Mouse (Mus musculus) MEL (cell line): Measurements from ENCODE around the gene Ripor2. TPM values are rescaled to one million over a fixed set of nuclear protein-coding genes. Genes with fewer than 3 reads are reported as not detected.

Source experiments
- DNase-seq: peaks from one replicate; pipeline ENCODE4 v3.0.0; 2011; ENCODE audit warnings: low read depth, low spot score
- H3K27ac ChIP-seq: 2 replicates; pipeline ENCODE4 v1.5.1; 2012; ENCODE audit warnings: low read depth, mild to moderate bottlenecking, control low read depth, low read length, moderate library complexity; ENCODE audit not compliant: control insufficient read depth
- H3K27me3 ChIP-seq, 2 experiments: fragments of 150-350 bp in 1 of 2; sonication (generic) in 1 of 2; 2 replicates each; pipeline ENCODE4 v1.6.1; 2012; ENCODE audit warnings: low read length in 2 of 2, mild to moderate bottlenecking in 2 of 2, improper control_type of control experiment in 1 of 2, moderate library complexity in 1 of 2; ENCODE audit not compliant: insufficient read depth in 2 of 2, control insufficient read depth in 1 of 2
- H3K36me3 ChIP-seq, 2 experiments: 2 replicates each; pipeline ENCODE4 v1.6.1; 2012 to 2014; ENCODE audit warnings: low read length in 2 of 2, improper control_type of control experiment in 1 of 2, inconsistent platforms in 1 of 2, mild to moderate bottlenecking in 1 of 2; ENCODE audit not compliant: insufficient read depth in 2 of 2, control insufficient read depth in 1 of 2
- H3K4me1 ChIP-seq, 2 experiments: fragments of 150-350 bp in 1 of 2; sonication (generic) in 1 of 2; 2 replicates each; pipeline ENCODE4 v1.6.1; 2012; ENCODE audit warnings: low read length in 2 of 2, improper control_type of control experiment in 1 of 2, mild to moderate bottlenecking in 1 of 2; ENCODE audit not compliant: insufficient read depth in 2 of 2, control insufficient read depth in 1 of 2
- H3K4me3 ChIP-seq, 2 experiments: fragments of 150-350 bp in 1 of 2; sonication (generic) in 1 of 2; 2 replicates each; pipeline ENCODE4 v1.5.1; 2012; ENCODE audit warnings: low read depth in 2 of 2, low read length in 2 of 2, mild to moderate bottlenecking in 2 of 2, moderate library complexity in 2 of 2, control low read depth in 1 of 2, improper control_type of control experiment in 1 of 2; ENCODE audit not compliant: control insufficient read depth in 1 of 2, insufficient read depth in 1 of 2
- H3K79me2 ChIP-seq: 2 replicates; pipeline ENCODE4 v1.6.1; 2012; ENCODE audit warnings: mild to moderate bottlenecking, low read length, moderate library complexity; ENCODE audit not compliant: control insufficient read depth, poor library complexity, insufficient read depth
- H3K9ac ChIP-seq: 2 replicates; pipeline ENCODE4 v1.6.1; 2012; ENCODE audit warnings: low read depth, mild to moderate bottlenecking, control low read depth, low read length, moderate library complexity; ENCODE audit not compliant: control insufficient read depth, poor library complexity, severe bottlenecking
- H3K9me3 ChIP-seq: fragments of 150-350 bp; sonication (generic); replicated peaks from 2 replicates; pipeline ENCODE4 v1.6.1; 2012; ENCODE audit warnings: mild to moderate bottlenecking, low read length, improper control_type of control experiment, moderate library complexity; ENCODE audit not compliant: insufficient read depth
- CHD1 ChIP-seq: IDR thresholded peaks from 2 replicates; pipeline ENCODE4 v1.6.1; 2012; ENCODE audit warnings: low read depth, mild to moderate bottlenecking, inconsistent platforms, low read length, improper control_type of control experiment
- CHD2 ChIP-seq: IDR thresholded peaks from 2 replicates; pipeline ENCODE4 v1.6.1; 2011; ENCODE audit warnings: low read length, improper control_type of control experiment
- E2F4 ChIP-seq: IDR thresholded peaks from 2 replicates; pipeline ENCODE4 v1.6.1; 2011; ENCODE audit warnings: low read depth, low read length, improper control_type of control experiment, borderline replicate concordance
- EP300 ChIP-seq, 2 experiments: IDR thresholded peaks; 2 replicates each; pipeline ENCODE4 v1.6.1; 2011; ENCODE audit warnings: improper control_type of control experiment in 2 of 2, low read length in 2 of 2, low read depth in 1 of 2, mild to moderate bottlenecking in 1 of 2
- ETS1 ChIP-seq: IDR thresholded peaks from 2 replicates; pipeline ENCODE4 v1.6.1; 2012; ENCODE audit warnings: low read depth, mild to moderate bottlenecking, inconsistent platforms, low read length, improper control_type of control experiment, moderate library complexity
- GABPA ChIP-seq: IDR thresholded peaks from 2 replicates; pipeline ENCODE4 v1.6.1; 2012; ENCODE audit warnings: low read depth, mild to moderate bottlenecking, inconsistent platforms, low read length, improper control_type of control experiment, moderate library complexity
- GATA1 ChIP-seq: IDR thresholded peaks from 2 replicates; pipeline ENCODE4 v1.6.1; 2011; ENCODE audit warnings: low read depth, low read length, improper control_type of control experiment
- HCFC1 ChIP-seq: IDR thresholded peaks from 2 replicates; pipeline ENCODE4 v1.6.1; 2012; ENCODE audit warnings: low read depth, mild to moderate bottlenecking, inconsistent platforms, low read length, improper control_type of control experiment, moderate library complexity
- JUND ChIP-seq: IDR thresholded peaks from 2 replicates; pipeline ENCODE4 v1.6.1; 2011; ENCODE audit warnings: low read depth, mild to moderate bottlenecking, improper control_type of control experiment, low read length
- KAT2A ChIP-seq: conservative IDR thresholded peaks from 2 replicates; pipeline ENCODE4 v1.6.1; 2012; ENCODE audit warnings: low read depth, low read length, improper control_type of control experiment, inconsistent platforms
- MEF2A ChIP-seq: IDR thresholded peaks from 2 replicates; pipeline ENCODE4 v1.6.1; 2014; ENCODE audit warnings: low read depth, mild to moderate bottlenecking, inconsistent platforms, low read length, improper control_type of control experiment; ENCODE audit not compliant: poor library complexity, insufficient replicate concordance, severe bottlenecking; ENCODE audit errors: extremely low read depth
- NELFE ChIP-seq: IDR thresholded peaks from 2 replicates; pipeline ENCODE4 v1.6.1; 2011; ENCODE audit warnings: low read depth, low read length, improper control_type of control experiment
- NRF1 ChIP-seq: IDR thresholded peaks from 2 replicates; pipeline ENCODE4 v1.6.1; 2014; ENCODE audit warnings: low read depth, mild to moderate bottlenecking, inconsistent platforms, low read length, improper control_type of control experiment, moderate library complexity; ENCODE audit not compliant: poor library complexity, insufficient read depth, severe bottlenecking
- POLR2A ChIP-seq, 2 experiments: IDR thresholded peaks; 2 replicates each; pipeline ENCODE4 v1.6.1; 2011 to 2012; ENCODE audit warnings: low read length in 2 of 2, mild to moderate bottlenecking in 2 of 2, control low read depth in 1 of 2, improper control_type of control experiment in 1 of 2, low read depth in 1 of 2, moderate library complexity in 1 of 2; ENCODE audit not compliant: control insufficient read depth in 1 of 2, insufficient read depth in 1 of 2, poor library complexity in 1 of 2
- RAD21 ChIP-seq: IDR thresholded peaks from 2 replicates; pipeline ENCODE4 v1.6.1; 2011; ENCODE audit warnings: mild to moderate bottlenecking, low read depth, low read length, improper control_type of control experiment
- RCOR1 ChIP-seq: IDR thresholded peaks from 2 replicates; pipeline ENCODE4 v1.6.1; 2012; ENCODE audit warnings: low read depth, mild to moderate bottlenecking, inconsistent platforms, low read length, improper control_type of control experiment
- SIN3A ChIP-seq: IDR thresholded peaks from 2 replicates; pipeline ENCODE4 v1.6.1; 2012; ENCODE audit warnings: low read length, improper control_type of control experiment, inconsistent platforms
- TAL1 ChIP-seq: IDR thresholded peaks from 2 replicates; pipeline ENCODE4 v1.6.1; 2012; ENCODE audit warnings: mild to moderate bottlenecking, inconsistent platforms, low read length, moderate library complexity, mixed read lengths
- TCF12 ChIP-seq: IDR thresholded peaks from 2 replicates; pipeline ENCODE4 v1.6.1; 2014; ENCODE audit warnings: low read depth, mild to moderate bottlenecking, inconsistent platforms, low read length, improper control_type of control experiment, moderate library complexity
- UBTF ChIP-seq: IDR thresholded peaks from 2 replicates; pipeline ENCODE4 v1.6.1; 2012; ENCODE audit warnings: low read depth, mild to moderate bottlenecking, inconsistent platforms, low read length, improper control_type of control experiment, moderate library complexity, borderline replicate concordance; ENCODE audit not compliant: insufficient read depth
- ZKSCAN1 ChIP-seq: IDR thresholded peaks from 2 replicates; pipeline ENCODE4 v1.6.1; 2012; ENCODE audit warnings: low read depth, mild to moderate bottlenecking, inconsistent platforms, low read length, improper control_type of control experiment, moderate library complexity
- ZNF384 ChIP-seq: IDR thresholded peaks from 2 replicates; pipeline ENCODE4 v1.6.1; 2012; ENCODE audit warnings: low read depth, mild to moderate bottlenecking, inconsistent platforms, low read length, improper control_type of control experiment
- polyA plus RNA-seq, 2 experiments: library from polyadenylated mRNA; stranded (reverse) in 1 of 2; unstranded in 1 of 2; fragments of >175 nt in 1 of 2; fragments of >200 nt in 1 of 2; gene quantifications; 2 replicates each; pipeline versions ENCODE4 v1.2.1 to v1.2.4; 2012; ENCODE audit warnings: low replicate concordance in 2 of 2, low read depth in 1 of 2; ENCODE audit not compliant: insufficient read length in 2 of 2, insufficient read depth in 1 of 2, missing spikeins in 1 of 2
- total RNA-seq: library from RNA; depleted of rRNA; stranded (reverse); fragments of 300-350 nt; gene quantifications from 2 replicates; pipeline ENCODE4 v1.2.3, GENCODE M21; 2012

Ripor2 gene
- total and polyA plus RNA-seq, 3 experiments = 13.5 to 18.5 TPM; not detected in 1

- no peaks in the 10 kb centered on the region for H3K27me3 ChIP-seq
- peaks cover 0 to 5% of the 10 kb centered on the region in 2 experiments; a peak in 2 of 4 replicates for H3K36me3 ChIP-seq
- H3K9ac ChIP-seq = no peak overlapping the region
- no peak overlapping the region for H3K27ac ChIP-seq
- no peak for DNase-seq
- TF ChIP-seq GABPA (no peak), ZNF384 (no peak), RAD21 (no peak), E2F4 (no peak), EP300 (IDR thresholded peaks at IDR 0.05; ENCODE audit: low read depth in 1 of 2, low read length in 2 of 2) (no peak), JUND (no peak), TAL1 (no peak), CHD1 (no peak), HCFC1 (no peak), SIN3A (no peak), NELFE (no peak), ZKSCAN1 (no peak), KAT2A (no peak), POLR2A (IDR thresholded peaks at IDR 0.05; ENCODE audit: control insufficient read depth in 1 of 2, insufficient read depth in 1 of 2, low read depth in 1 of 2, low read length in 2 of 2, poor library complexity in 1 of 2) (no peak), ETS1 (no peak), MEF2A (no peak), GATA1 (no peak), RCOR1 (no peak), UBTF (no peak)
- H3K4me1 ChIP-seq = no peaks in the 10 kb centered on the region
- H3K9me3 ChIP-seq = no peaks in the 10 kb centered on the region
- no peaks in the 10 kb centered on the region for H3K79me2 ChIP-seq
- H3K4me3 ChIP-seq = no peak overlapping the region
These were observed 134.5 kb downstream of the Ripor2 start for GRCm38 (mm10) chr13:24716441-24716840.

GRCm38 (mm10) chr13:24717677-24718076 is 135.7 kb downstream of the Ripor2 start:
- Histone ChIP-seq H3K36me3 (peaks cover 0 to 5% of the 10 kb centered on the region in 2 experiments; a peak in 2 of 4 replicates), H3K9me3 (no peaks in the 10 kb centered on the region), H3K4me1 (no peaks in the 10 kb centered on the region), H3K4me3 (no peak overlapping the region), H3K27ac (no peak overlapping the region), H3K27me3 (no peaks in the 10 kb centered on the region), H3K79me2 (no peaks in the 10 kb centered on the region), H3K9ac (no peak overlapping the region)
- DNase-seq = no peak
- TF ChIP-seq NRF1 (no peak), CHD2 (no peak), TCF12 (no peak)
